Mouse (Mus musculus): ENCODE measurements around the gene Lztr1.

Gene Lztr1

DNA sequence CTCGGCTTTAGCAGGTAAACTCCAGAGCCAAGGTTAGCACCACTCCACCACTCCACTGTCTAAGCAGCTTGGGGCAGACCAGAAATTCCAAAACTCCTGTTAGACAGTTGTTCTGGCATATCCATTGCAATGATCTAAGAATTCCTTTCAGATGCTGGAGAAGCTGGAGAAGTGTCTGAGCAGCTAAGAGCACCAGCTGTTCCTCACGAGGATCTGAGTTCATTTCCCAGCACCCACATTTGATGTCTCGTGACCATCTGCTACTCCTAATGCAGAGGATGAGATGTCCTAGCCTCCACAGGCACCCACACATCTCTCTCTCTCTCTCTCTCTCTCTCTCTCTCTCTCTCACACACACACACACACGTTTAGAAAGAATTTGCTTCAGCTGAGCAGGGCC is 48.4 kb downstream of the Lztr1 start:
- no peak for DNase-seq (ENCODE audit: low spot score in 2 of 2)

DNA sequence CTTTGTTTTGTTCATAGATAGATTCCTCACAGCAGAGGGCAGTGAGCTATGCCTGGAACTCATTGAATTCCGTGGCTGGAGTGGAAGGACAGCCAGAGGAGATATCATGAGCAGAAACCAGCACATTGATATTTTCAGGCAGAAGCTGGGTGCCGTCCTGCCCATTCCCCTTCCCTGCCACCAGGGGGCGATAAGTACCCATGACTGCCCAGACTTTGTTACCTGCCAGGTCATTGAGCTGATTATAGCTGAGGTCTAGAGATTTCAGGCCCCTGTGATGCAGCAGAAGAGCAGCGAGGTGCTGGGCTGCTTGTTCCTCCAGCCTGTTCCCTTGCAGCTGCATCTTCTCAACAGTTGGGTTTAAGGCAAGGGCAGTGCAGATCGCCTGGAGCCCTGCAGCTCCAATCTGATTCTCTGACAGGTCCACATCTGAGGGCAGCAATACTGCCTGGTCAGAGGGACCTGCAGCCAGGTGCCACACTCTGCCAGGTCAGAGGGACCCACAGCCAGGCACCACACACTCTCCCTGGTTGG is 49.5 kb downstream of the Lztr1 start:
- DNase-seq (ENCODE audit: low spot score in 2 of 2) = peak; percentile 34 to 72

GRCm38 (mm10) chr16:17558811-17559210 is 50.3 kb downstream of the Lztr1 start:
- DNase-seq (ENCODE audit: low spot score in 2 of 2) = no peak

- no peak for DNase-seq (ENCODE audit: low spot score in 2 of 2)
Measured at GRCm38 (mm10) chr16:17559396-17560027, 51.0 kb downstream of the Lztr1 start.

DNA sequence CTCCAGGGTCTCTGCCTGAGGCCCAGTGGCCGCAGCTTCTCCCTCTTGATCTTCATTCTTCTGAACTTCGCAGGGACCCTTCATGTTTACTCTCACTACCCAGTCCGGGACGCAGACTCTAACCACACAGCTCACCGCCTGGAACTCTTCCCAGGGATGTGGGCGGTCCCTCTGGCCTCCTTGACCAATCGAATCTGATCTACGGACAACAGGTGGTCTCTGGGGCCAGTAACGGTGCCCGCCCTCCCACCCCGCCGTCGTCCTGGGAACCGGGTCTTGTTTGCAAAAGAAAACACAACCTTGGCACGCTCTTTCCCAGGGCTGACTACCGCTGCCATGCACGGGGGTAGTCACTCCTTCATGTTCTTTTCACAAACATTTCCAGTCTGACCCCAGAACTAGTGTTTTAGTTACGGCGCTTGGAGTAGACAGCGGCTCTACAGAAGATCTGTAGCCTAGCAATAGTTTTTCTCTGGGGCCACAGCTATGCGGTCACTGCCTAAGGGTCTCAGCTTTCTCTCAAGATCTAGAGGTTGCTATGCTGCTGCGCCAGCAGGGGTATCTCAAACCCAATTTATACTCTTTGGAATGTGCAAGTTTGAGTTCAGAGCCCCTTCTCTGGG is 52.8 kb downstream of the Lztr1 start, which contains the start of gene Lrrc74b:
Gene Lrrc74b (minus strand): TSS at position 120 of the 623 bp plus-strand sequence.
- DNase-seq (ENCODE audit: low spot score in 2 of 2) = peak; percentile 70 to 74

DNA sequence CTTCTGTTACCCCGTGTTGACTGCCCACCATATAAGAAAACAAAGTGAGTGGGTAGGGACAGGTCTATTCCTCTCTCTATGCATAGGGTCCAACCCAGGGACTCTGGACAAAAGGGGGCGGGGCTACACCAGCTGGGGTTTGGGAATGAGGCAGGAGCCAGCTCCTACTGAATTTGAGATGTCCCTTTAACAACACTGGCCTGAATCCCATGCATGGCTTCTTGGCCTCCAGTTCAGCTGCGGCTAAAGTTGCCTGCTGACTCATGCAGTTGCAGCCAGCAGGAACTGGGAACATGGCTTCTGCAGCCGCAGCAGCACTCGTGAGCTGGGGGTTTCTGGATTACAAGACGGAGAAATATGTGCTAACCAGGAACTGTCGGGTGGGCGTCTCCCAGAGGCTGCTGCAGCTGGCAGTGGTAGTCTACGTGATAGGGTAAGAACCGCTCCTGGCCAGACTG is 53.3 kb downstream of the Lztr1 start, which contains the start of gene P2rx6:
Gene P2rx6 (plus strand): TSS at position 135 of the 458 bp plus-strand sequence.
- DNase-seq (ENCODE audit: low spot score in 2 of 2) = peak; percentile 67 to 69

- no peak for DNase-seq (ENCODE audit: low spot score in 2 of 2)
Measured at GRCm38 (mm10) chr16:17563580-17563979, 55.1 kb downstream of the Lztr1 start.

DNA sequence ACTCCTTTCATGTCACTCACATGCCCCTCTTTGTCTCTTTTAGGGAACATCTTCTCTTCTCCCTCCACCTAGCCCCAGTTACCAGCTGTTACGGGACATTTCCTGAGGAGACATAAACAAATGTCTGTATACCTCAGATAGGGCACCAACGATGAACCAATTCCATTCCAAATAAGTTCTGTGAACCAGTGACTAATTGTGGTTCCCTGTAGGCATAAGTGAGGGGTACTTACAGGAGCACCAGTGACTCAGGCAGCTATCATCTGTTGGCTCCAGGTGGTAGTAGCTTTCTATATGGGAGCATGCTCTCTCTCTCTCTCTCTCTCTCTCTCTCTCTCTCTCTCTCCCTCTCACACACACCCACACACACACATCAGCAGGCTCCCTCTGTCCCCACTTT is 55.7 kb downstream of the Lztr1 start:
- DNase-seq (ENCODE audit: low spot score in 2 of 2) = no peak

DNA sequence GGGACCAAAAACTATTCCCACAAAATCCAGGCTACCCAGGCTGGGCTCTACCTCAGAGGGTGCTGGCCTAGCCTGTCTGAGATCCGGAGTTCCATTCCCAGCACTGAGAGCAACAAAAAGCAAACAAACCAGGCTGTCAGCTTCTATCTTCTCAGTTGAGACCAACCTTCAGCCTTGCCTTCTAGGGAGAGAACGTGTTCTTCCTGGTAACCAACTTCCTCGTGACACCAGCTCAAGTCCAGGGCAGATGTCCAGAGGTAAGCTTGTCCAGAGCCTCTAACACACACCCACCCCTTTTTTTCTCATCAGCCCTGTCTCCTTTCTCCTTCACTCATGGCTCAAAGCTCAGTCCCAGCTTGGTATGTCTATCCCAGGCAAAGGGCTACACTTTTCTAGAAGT is 56.3 kb downstream of the Lztr1 start:
- DNase-seq (ENCODE audit: low spot score in 2 of 2) = no peak

GRCm38 (mm10) chr16:17566186-17566585 is 57.7 kb downstream of the Lztr1 start:
- DNase-seq (ENCODE audit: low spot score in 2 of 2) = no peak

All from heart, adult 9 months (tissue).